Mouse (Mus musculus) c-Kit-positive CD71-positive TER-119-positive erythroid progenitor cells, embryonic 14.5 days (primary cell): ENCODE measurements around the gene Hbs1l.

Source experiments
- DNase-seq: peaks from one replicate; pipeline ENCODE4 v3.0.0-alpha.2; 2013; ENCODE audit warnings: low spot score

Gene Hbs1l

DNA sequence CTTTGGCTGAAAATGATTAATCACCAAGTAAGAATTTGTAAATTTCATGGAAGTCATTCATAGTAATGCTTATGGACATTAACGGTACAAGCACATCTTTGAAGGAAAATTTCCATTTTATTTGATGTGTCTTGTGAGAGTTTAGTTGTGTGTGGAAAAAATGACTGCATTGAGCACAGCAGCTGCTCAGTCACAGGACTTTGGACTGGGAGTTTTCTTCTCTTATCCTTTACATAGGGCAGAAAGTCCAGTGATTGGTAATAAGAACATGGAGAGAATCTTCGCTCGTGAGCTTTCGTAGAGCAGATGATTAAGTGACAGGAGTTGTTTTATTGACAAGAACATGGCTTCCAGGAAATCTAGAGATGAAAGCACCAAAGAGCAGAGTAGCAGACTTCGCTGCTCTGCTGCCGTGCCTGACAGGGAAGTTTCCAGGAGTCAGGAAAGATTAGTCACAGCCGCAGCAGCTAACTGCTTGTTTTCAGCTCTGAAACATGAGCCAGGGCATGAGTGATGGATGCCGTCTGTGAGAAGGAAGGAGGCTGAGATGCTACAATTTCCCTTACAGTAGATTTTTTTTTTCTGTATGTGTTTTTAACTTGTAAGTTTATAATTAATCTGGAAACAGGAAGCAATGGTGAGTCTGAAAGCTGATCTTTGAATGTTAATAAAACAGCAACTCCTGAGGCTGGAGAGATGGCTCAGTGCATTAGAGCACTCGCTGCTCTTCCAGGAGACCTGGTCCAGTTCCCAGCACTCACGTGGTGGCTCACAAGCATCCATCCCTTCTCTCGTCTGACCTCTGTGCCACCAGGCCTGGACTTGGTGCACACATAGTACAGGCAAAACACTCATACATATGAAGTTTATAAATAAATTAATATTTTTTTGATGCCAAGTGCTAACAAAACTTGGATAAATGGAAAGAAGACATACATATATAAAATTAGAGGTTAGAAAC, 9.2 kb downstream of the Hbs1l start:
- no peak for DNase-seq

- DNase-seq = no peak
Measured at GRCm38 (mm10) chr10:21313732-21314131, 18.0 kb downstream of the Hbs1l start.

DNA sequence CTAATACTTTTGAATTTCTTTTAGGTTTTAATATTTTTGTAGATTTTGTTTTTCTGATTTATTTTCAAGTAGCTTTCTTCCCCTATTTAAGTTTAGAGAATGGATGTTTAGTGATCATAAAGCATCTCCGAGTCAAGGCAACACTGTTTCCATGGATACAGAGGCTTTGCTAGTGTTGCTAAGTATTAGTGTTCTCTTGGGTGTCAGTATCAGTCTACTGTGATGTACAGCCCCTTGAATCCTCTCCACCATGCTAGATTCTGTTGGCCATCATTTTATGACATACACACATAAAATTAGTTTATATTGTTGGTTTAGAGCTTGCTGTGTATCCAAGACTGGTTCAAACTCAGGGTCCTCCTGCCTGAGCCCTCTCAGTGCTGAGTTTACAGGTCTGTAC, 20.3 kb downstream of the Hbs1l start:
- no peak for DNase-seq

- no peak for DNase-seq
Measured at GRCm38 (mm10) chr10:21318250-21318649, 22.5 kb downstream of the Hbs1l start.

DNA sequence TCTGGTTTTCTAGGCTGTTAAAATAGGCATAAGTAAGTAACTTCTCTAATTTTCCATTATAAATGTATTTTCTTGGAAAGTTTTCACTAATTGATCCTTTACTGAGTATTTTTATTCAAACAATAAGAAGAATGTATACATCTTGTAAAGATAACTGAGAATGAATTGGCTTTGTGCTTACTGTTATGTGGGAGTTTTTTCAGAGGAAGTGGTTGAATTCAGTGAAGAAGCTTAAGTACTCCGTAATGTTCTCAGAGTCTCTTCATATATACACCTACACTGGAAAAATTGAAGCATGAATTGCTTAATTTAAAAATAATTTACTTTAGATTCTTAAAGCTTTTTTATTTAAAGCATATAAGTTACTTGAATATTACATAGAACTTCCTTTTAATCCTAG, 23.2 kb downstream of the Hbs1l start:
- no peak for DNase-seq

DNA sequence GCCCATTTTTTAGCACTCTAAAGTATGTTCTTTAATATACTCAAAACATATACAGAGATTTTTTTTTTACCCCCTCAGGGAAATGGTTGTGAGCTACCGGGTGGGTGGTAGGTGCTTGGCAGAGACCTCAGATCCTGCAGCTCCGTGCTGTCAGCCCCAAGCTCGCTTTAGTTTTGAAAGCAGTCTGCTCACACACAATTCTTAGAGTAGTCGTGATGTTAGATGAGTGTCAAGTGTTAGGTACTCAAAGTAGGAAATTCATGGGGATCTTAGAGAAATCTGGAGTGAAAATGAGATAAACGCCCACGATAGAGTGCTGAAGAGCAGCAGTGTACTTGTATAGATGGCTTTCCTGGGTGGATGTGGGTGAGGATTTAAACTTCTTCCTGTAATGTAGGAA, 24.8 kb downstream of the Hbs1l start:
- DNase-seq = no peak

DNA sequence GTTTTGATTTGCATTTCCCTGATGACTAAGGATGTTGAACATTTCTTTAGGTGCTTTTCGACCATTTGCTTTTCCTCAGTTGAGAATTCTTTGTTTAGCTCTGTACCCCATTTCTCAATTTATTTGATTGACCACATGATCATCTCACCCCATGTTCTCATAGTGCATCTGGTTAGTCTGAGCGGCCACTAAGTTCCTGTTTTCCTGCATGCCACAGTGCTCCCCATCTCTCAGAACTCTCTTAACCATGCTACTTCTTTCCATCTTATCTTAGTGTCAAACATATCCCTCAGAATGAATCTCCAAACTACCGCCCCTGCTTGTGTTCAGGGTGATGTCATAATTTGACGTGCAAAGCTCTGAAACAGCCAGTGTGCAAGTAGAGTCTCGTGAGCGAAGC, 30.6 kb downstream of the Hbs1l start:
- no peak for DNase-seq

GRCm38 (mm10) chr10:21327605-21328135, 31.9 kb downstream of the Hbs1l start:
- no peak for DNase-seq

DNA sequence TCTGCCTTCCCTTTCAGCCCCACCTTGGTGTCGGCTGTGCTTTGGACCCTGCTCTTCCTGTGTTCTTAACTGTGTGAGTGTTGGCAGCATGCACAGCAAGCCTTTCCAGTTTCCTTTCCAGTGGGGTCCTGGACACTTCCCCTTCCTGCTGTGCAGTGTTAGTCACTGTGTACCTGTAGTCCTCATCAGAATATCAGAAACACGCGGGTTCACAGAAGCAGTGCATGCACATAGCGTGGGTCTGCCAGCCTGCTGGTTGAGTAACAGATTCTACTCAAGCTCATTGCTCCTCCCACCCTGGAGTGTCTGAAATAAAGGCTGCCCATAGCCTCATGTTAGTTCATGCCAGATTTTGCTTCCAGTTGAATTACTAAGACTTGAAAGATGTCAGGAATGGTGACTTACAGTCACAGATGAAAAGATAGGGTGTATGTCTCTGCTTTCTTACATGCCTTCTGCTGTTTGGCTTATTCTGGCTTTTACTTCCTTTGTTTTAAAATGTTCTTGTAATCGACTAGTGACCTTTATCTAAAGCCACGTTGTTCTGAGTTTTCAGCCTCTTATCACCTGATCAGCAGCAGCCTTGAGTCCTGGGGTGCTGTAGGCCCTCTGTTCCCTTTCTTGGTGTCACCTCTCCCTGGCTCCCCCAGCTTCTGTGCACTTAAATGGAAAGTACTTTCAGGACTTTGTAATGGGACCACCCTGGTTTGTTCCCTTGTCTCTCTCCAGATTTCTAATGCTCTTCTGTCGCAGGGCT, 38.7 kb downstream of the Hbs1l start:
- no peak for DNase-seq

DNA sequence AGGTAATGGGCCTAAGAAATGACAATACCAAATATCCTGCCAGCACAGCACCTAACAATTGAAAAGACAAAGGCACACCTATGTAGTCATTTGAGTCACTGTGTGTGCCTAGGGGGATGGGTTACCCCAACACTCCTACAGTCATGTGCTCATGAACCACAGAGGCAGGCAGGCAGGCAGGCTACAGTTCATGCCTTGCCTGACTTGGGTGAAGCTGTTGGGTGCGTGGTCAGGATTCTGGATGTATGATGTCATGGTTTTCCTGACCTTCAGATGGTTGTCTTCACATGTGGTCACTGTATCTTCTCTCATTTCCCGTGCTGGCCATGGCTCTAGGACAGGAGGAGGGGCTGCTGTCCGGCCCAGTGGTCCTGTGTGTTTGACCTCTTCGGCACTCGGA, 39.8 kb downstream of the Hbs1l start:
- DNase-seq = no peak

DNA sequence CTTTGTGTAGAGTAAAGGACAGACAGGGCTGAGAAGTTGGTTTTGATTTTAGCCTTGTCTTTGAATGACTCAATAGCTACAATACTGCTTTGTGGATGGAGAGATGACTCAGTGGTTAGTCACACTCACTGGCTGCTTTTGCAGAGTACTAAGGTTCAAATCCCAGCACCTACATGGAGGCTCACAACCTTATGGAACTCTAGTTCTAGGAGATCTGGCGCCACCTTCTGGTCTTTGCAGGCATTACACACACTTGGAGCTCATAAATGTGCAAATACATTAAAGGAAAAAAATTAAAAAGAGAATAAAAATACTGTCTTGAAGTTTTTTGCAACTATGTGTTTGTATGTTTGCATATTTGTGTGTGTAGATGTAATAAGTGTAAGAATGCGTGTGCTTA, 41.4 kb downstream of the Hbs1l start:
- peak; percentile 60 for DNase-seq

DNA sequence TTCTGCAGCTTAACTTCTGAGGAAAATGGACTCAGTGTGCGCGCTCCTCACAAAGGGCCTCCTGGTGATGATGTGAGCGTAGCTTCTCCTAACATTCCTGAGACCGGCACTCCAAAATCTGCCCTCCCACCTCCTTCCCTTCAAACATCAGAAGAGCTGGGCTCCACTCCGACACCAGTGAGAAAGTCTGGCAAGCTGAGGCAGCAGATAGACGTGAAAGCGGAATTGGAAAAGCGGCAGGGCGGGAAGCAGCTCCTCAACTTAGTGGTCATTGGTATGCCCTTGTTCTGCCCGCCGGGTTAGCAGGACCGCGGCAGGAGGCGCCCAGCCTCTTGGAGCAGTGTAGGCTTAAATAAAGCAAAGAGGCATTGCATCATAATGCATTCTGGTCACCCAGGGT, 45.9 kb downstream of the Hbs1l start:
- no peak for DNase-seq

DNA sequence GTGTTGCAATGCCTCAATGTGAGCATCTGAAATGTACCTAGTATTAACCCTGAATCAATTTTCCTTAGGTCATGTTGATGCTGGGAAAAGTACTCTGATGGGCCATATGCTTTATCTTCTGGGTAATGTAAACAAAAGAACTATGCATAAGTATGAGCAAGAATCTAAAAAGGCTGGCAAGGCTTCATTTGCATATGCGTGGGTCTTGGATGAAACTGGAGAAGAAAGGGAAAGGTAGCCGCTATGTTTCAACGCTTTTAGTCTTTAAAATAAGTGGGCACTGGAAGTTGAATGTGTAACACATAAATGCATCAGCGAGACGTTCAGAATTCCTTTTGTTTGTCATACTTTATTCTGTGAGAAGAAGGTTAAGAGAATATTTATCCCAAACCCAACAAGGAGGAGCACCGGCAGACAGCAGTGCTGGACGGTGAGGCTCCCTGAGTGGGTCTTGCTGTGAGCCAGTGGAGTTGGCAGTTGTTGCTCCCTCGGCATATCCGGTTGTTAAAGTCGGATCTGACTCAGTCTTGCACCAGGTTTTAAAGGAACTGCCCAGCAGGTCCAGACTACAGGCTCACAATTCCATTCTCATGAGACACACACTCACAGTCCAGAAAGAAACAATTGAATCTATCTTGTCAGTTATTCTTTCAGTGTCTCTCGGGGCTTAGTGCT, 46.7 kb downstream of the Hbs1l start:
- no peak for DNase-seq

DNA sequence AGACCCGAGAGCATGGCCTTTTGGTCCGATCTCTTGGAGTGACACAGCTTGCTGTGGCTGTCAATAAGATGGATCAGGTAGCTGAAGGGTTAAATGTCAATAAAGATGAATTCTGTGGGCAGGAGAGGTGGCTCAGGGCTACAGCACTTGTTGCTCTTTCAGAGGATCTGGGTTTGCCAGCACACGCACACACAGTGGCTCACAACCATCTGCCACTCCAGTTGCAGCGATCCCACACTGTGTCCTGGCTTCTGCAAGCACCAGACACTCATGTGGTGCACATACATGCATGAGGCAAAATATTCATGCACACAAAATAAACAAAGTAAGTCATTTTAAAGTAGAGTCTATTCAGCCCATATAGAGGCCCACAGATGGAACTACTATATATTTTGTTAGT, 51.6 kb downstream of the Hbs1l start:
- no peak for DNase-seq

GRCm38 (mm10) chr10:21349449-21349848, 53.7 kb downstream of the Hbs1l start:
- DNase-seq = no peak

- DNase-seq = no peak
Measured at GRCm38 (mm10) chr10:21349946-21350345, 54.2 kb downstream of the Hbs1l start.

- DNase-seq = peak; percentile 50
Measured at GRCm38 (mm10) chr10:21350531-21351515, 55.0 kb downstream of the Hbs1l start.

GRCm38 (mm10) chr10:21351766-21352165, 56.0 kb downstream of the Hbs1l start:
- no peak for DNase-seq

- DNase-seq = no peak
Measured at GRCm38 (mm10) chr10:21353890-21354289, 58.1 kb downstream of the Hbs1l start.

DNA sequence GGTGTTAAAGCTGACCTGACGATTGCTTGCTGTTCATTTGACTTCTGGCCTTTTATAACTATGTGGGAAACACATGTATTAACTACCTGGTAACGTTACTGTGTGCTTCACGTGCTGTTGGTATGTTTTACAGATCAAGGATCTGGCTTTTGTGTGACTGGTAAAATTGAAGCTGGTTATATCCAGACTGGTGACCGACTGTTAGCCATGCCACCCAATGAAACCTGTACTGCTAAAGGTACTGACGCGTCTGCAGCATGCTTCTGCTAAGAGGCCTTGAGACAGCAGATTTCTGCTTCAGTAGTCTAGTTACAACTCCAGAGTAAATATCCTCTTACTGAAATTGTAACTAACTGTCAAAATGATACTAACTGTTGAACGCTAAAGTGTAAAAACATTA, 58.7 kb downstream of the Hbs1l start:
- no peak for DNase-seq

GRCm38 (mm10) chr10:21357986-21358385, 62.2 kb downstream of the Hbs1l start:
- DNase-seq = no peak
